Mouse (Mus musculus): Measurements from ENCODE around the gene Rassf4. TPM values are rescaled to one million over a fixed set of nuclear protein-coding genes. Genes with fewer than 3 reads are reported as not detected.

Gene Rassf4
- polyA plus RNA-seq (2014; fragmentation: Illumina TruSeq; extraction: RNeasy Lipid Tissue Mini Kit (QIAGEN cat#74804); ENCODE audit: low read depth, low replicate concordance): 10.9 TPM

GRCm38 (mm10) chr6:116673471-116674282, at the start of gene Rassf4:
Gene Rassf4 (minus strand): TSS chr6:116673952.

GRCm38 (mm10) chr6:116716666-116717065, 42.9 kb upstream of the Rassf4 start, which contains the start of gene Tmem72:
Gene Tmem72 (minus strand): TSS chr6:116716913.

GRCm38 (mm10) chr6:116650406-116650805, 23.3 kb downstream of the Rassf4 start, which contains the start of gene Depp1:
Gene Depp1 (plus strand): TSS chr6:116650609.

GRCm38 (mm10) chr6:116628539-116629171, 45.1 kb downstream of the Rassf4 start, which contains the start of gene Zfp422:
Gene Zfp422 (minus strand): TSS chr6:116628999.

GRCm38 (mm10) chr6:116584095-116584494, 89.7 kb downstream of the Rassf4 start, which contains the start of gene Olfr215:
Gene Olfr215 (minus strand): TSS chr6:116584195.

Other genes with a start within 250 kb of the Rassf4 start
- 1.5 TPM for gene Alox5, start 212.8 kb downstream of the Rassf4 start, polyA plus RNA-seq (2014; fragmentation: Illumina TruSeq; extraction: RNeasy Lipid Tissue Mini Kit (QIAGEN cat#74804); ENCODE audit: low read depth, low replicate concordance)
- not detected for gene Olfr211, start 184.9 kb downstream of the Rassf4 start, polyA plus RNA-seq (2014; fragmentation: Illumina TruSeq; extraction: RNeasy Lipid Tissue Mini Kit (QIAGEN cat#74804); ENCODE audit: low read depth, low replicate concordance)
- not detected for gene Olfr212, start 167.4 kb downstream of the Rassf4 start, polyA plus RNA-seq (2014; fragmentation: Illumina TruSeq; extraction: RNeasy Lipid Tissue Mini Kit (QIAGEN cat#74804); ENCODE audit: low read depth, low replicate concordance)
- not detected for gene Olfr213, start 135.5 kb downstream of the Rassf4 start, polyA plus RNA-seq (2014; fragmentation: Illumina TruSeq; extraction: RNeasy Lipid Tissue Mini Kit (QIAGEN cat#74804); ENCODE audit: low read depth, low replicate concordance)
- gene Gm5580, start 122.8 kb downstream of the Rassf4 start, polyA plus RNA-seq (2014; fragmentation: Illumina TruSeq; extraction: RNeasy Lipid Tissue Mini Kit (QIAGEN cat#74804); ENCODE audit: low read depth, low replicate concordance): not detected
- gene Olfr214, start 119.7 kb downstream of the Rassf4 start, polyA plus RNA-seq (2014; fragmentation: Illumina TruSeq; extraction: RNeasy Lipid Tissue Mini Kit (QIAGEN cat#74804); ENCODE audit: low read depth, low replicate concordance): not detected
- not detected for gene Olfr215, start 89.8 kb downstream of the Rassf4 start, polyA plus RNA-seq (2014; fragmentation: Illumina TruSeq; extraction: RNeasy Lipid Tissue Mini Kit (QIAGEN cat#74804); ENCODE audit: low read depth, low replicate concordance)
- gene Zfp422, start 45.0 kb downstream of the Rassf4 start, polyA plus RNA-seq (2014; fragmentation: Illumina TruSeq; extraction: RNeasy Lipid Tissue Mini Kit (QIAGEN cat#74804); ENCODE audit: low read depth, low replicate concordance): 69.3 TPM
- not detected for gene Depp1, start 23.3 kb downstream of the Rassf4 start, polyA plus RNA-seq (2014; fragmentation: Illumina TruSeq; extraction: RNeasy Lipid Tissue Mini Kit (QIAGEN cat#74804); ENCODE audit: low read depth, low replicate concordance)
- 0.03 TPM for gene Tmem72, start 43.0 kb upstream of the Rassf4 start, polyA plus RNA-seq (2014; fragmentation: Illumina TruSeq; extraction: RNeasy Lipid Tissue Mini Kit (QIAGEN cat#74804); ENCODE audit: low read depth, low replicate concordance)

Measured in sigmoid colon, adult 10 weeks (tissue).